Mouse (Mus musculus): ENCODE measurements around the gene Fryl. TPM values are rescaled to one million over a fixed set of nuclear protein-coding genes. Genes with fewer than 3 reads are reported as not detected.

Gene Fryl
- polyA plus RNA-seq, 1 experiment, result 107 TPM

GRCm38 (mm10) chr5:73157009-73157408 is 99.4 kb downstream of the Fryl start:
- H3K27ac ChIP-seq (ENCODE audit: control insufficient read depth, insufficient read depth, low read length), result no peak overlapping the region
- 0 out of 2 replicates have a peak, but pooled peaks cover 6% of the 10 kb centered on the region for H3K4me1 ChIP-seq (replicated peaks; ENCODE audit: control insufficient read depth, insufficient read depth, low read length)
- TF ChIP-seq CTCF (IDR thresholded peaks at IDR 0.05; ENCODE audit: borderline replicate concordance, control insufficient read depth, extremely low read depth, insufficient read depth, low read length, poor library complexity) (no peak), POLR2A (IDR thresholded peaks at IDR 0.05; ENCODE audit: control insufficient read depth, extremely low read depth, insufficient read depth, low read length, poor library complexity) (no peak)
- no peaks in the 10 kb centered on the region for H3K27me3 ChIP-seq (ENCODE audit: control insufficient read depth, insufficient read depth, low read length)
- no peak overlapping the region for H3K4me3 ChIP-seq (ENCODE audit: control insufficient read depth, insufficient read depth, low read length)
- no peak for DNase-seq
- no peaks in the 10 kb centered on the region for H3K36me3 ChIP-seq (ENCODE audit: control insufficient read depth, insufficient read depth, low read length)
- WGBS, result 95% methylated on average over 5 of the region's 5 CpGs

- no peak overlapping the region for H3K27ac ChIP-seq (ENCODE audit: control insufficient read depth, insufficient read depth, low read length)
- TF ChIP-seq POLR2A (IDR thresholded peaks at IDR 0.05; ENCODE audit: control insufficient read depth, extremely low read depth, insufficient read depth, low read length, poor library complexity) (no peak), CTCF (IDR thresholded peaks at IDR 0.05; ENCODE audit: borderline replicate concordance, control insufficient read depth, extremely low read depth, insufficient read depth, low read length, poor library complexity) (no peak)
- 90% methylated on average over 15 of the region's 15 CpGs for WGBS
Observed at GRCm38 (mm10) chr5:73156226-73156926, 100.0 kb downstream of the Fryl start.

GRCm38 (mm10) chr5:73153802-73154465 is 102.5 kb downstream of the Fryl start:
- no peak for TF ChIP-seq POLR2A (IDR thresholded peaks at IDR 0.05; ENCODE audit: control insufficient read depth, extremely low read depth, insufficient read depth, low read length, poor library complexity)
- no peak for TF ChIP-seq CTCF (IDR thresholded peaks at IDR 0.05; ENCODE audit: borderline replicate concordance, control insufficient read depth, extremely low read depth, insufficient read depth, low read length, poor library complexity)
- Histone ChIP-seq H3K4me1 (replicated peaks; ENCODE audit: control insufficient read depth, insufficient read depth, low read length) (0 out of 2 replicates have a peak, but pooled peaks cover 6% of the 10 kb centered on the region), H3K36me3 (ENCODE audit: control insufficient read depth, insufficient read depth, low read length) (no peaks in the 10 kb centered on the region), H3K27me3 (ENCODE audit: control insufficient read depth, insufficient read depth, low read length) (no peaks in the 10 kb centered on the region; the same call in 1 of the 2 replicates), H3K27ac (ENCODE audit: control insufficient read depth, insufficient read depth, low read length) (no peak overlapping the region), H3K4me3 (ENCODE audit: control insufficient read depth, insufficient read depth, low read length) (no peak overlapping the region)
- no peak for DNase-seq
- WGBS, result 96% methylated on average over 14 of the region's 14 CpGs

More at GRCm38 (mm10) chr5:73156226-73156926, 100.0 kb downstream of the Fryl start:
- no peak overlapping the region for H3K4me3 ChIP-seq (ENCODE audit: control insufficient read depth, insufficient read depth, low read length)
- H3K27me3 ChIP-seq (ENCODE audit: control insufficient read depth, insufficient read depth, low read length), result no peaks in the 10 kb centered on the region
- 0 out of 2 replicates have a peak, but pooled peaks cover 6% of the 10 kb centered on the region for H3K4me1 ChIP-seq (replicated peaks; ENCODE audit: control insufficient read depth, insufficient read depth, low read length)
- DNase-seq, result no peak
- H3K36me3 ChIP-seq (ENCODE audit: control insufficient read depth, insufficient read depth, low read length), result no peaks in the 10 kb centered on the region

- no peaks in the 10 kb centered on the region; the same call in 1 of the 2 replicates for H3K27me3 ChIP-seq (ENCODE audit: control insufficient read depth, insufficient read depth, low read length)
- H3K27ac ChIP-seq (ENCODE audit: control insufficient read depth, insufficient read depth, low read length), result no peak overlapping the region; the same call in 1 of the 2 replicates
- H3K4me1 ChIP-seq (replicated peaks; ENCODE audit: control insufficient read depth, insufficient read depth, low read length), result 0 out of 2 replicates have a peak, but pooled peaks cover 3% of the 10 kb centered on the region
- peaks cover 9% of the 10 kb centered on the region for H3K36me3 ChIP-seq (ENCODE audit: control insufficient read depth, insufficient read depth, low read length)
- no peak for TF ChIP-seq CTCF (IDR thresholded peaks at IDR 0.05; ENCODE audit: borderline replicate concordance, control insufficient read depth, extremely low read depth, insufficient read depth, low read length, poor library complexity)
- no peak for TF ChIP-seq POLR2A (IDR thresholded peaks at IDR 0.05; ENCODE audit: control insufficient read depth, extremely low read depth, insufficient read depth, low read length, poor library complexity)
- no peak for DNase-seq
- H3K4me3 ChIP-seq (ENCODE audit: control insufficient read depth, insufficient read depth, low read length), result no peak overlapping the region
Observed at GRCm38 (mm10) chr5:73152206-73152605, 104.2 kb downstream of the Fryl start.

- 0 out of 2 replicates have a peak overlapping the region, but pooled peaks have one; percentile 11 for H3K27ac ChIP-seq (ENCODE audit: control insufficient read depth, insufficient read depth, low read length)
- peaks cover 17% of the 10 kb centered on the region for H3K36me3 ChIP-seq (ENCODE audit: control insufficient read depth, insufficient read depth, low read length)
- WGBS, result 93% methylated on average over 6 of the region's 6 CpGs
- DNase-seq, result no peak
- no peak for TF ChIP-seq POLR2A (IDR thresholded peaks at IDR 0.05; ENCODE audit: control insufficient read depth, extremely low read depth, insufficient read depth, low read length, poor library complexity)
- TF ChIP-seq CTCF (IDR thresholded peaks at IDR 0.05; ENCODE audit: borderline replicate concordance, control insufficient read depth, extremely low read depth, insufficient read depth, low read length, poor library complexity), result no peak
- H3K27me3 ChIP-seq (ENCODE audit: control insufficient read depth, insufficient read depth, low read length), result no peaks in the 10 kb centered on the region; the same call in 1 of the 2 replicates
- H3K4me1 ChIP-seq (replicated peaks; ENCODE audit: control insufficient read depth, insufficient read depth, low read length), result 0 out of 2 replicates have a peak, but pooled peaks cover 3% of the 10 kb centered on the region
- H3K4me3 ChIP-seq (ENCODE audit: control insufficient read depth, insufficient read depth, low read length), result no peak overlapping the region
Observed at GRCm38 (mm10) chr5:73150877-73151445, 105.5 kb downstream of the Fryl start.

- TF ChIP-seq POLR2A (IDR thresholded peaks at IDR 0.05; ENCODE audit: control insufficient read depth, extremely low read depth, insufficient read depth, low read length, poor library complexity) (no peak), CTCF (IDR thresholded peaks at IDR 0.05; ENCODE audit: borderline replicate concordance, control insufficient read depth, extremely low read depth, insufficient read depth, low read length, poor library complexity) (no peak)
- no peak overlapping the region for H3K4me3 ChIP-seq (ENCODE audit: control insufficient read depth, insufficient read depth, low read length)
- no peak for DNase-seq
- no peak overlapping the region for H3K27ac ChIP-seq (ENCODE audit: control insufficient read depth, insufficient read depth, low read length)
- H3K36me3 ChIP-seq (ENCODE audit: control insufficient read depth, insufficient read depth, low read length), result peaks cover 30% of the 10 kb centered on the region
- no peaks in the 10 kb centered on the region for H3K27me3 ChIP-seq (ENCODE audit: control insufficient read depth, insufficient read depth, low read length)
- peaks cover 4% of the 10 kb centered on the region; the same call in 1 of the 2 replicates for H3K4me1 ChIP-seq (replicated peaks; ENCODE audit: control insufficient read depth, insufficient read depth, low read length)
- WGBS, result 42% methylated on average over 11 of the region's 11 CpGs
Observed at GRCm38 (mm10) chr5:73144987-73145386, 111.4 kb downstream of the Fryl start.
